Mouse (Mus musculus) kidney, adult 18-20 months (tissue): Measurements from ENCODE around the gene Gm49320.

Source experiments
- DNase-seq: peaks from one replicate; pipeline ENCODE4 v3.0.0; 2021

Gm49320 gene

DNA sequence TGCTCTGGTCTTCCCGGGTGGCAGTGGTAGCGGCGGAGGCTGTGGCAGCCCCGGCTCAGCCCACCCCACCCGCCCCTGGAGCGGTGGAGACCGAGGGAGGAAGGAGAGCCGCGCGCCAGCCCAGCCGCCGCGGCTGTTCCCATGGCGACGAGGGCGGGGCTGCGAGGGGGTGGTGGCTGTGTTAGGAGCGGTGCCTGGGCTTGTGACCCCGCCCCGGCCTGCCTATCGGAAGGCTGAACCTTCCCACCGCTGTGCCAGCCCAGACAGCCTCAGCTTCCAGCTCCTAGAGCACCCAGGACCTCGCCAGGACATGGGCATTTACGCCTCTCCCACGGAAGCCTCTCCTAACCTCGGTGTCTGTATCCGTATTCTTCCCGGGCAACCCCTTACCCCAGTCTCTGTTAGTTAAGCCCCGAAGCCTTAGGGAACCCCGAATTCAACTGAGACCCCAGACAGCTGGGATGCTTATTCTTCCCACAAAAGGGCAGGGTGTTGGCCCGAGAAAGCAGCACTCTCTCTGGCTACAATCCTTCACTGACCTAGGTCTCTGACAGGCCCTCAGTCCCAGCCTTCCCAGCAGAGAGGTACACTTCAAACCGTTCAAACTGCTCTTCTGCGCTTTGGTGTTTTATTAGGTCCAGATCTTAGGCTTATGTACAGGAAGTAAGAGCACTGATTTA is 20.6 kb downstream of the Gm49320 start, which contains the start of gene Ctxn1:
Gene Ctxn1, minus strand, starts transcription at position 150 of the 680 bp plus-strand sequence.
- DNase-seq: peak; percentile 96

DNA sequence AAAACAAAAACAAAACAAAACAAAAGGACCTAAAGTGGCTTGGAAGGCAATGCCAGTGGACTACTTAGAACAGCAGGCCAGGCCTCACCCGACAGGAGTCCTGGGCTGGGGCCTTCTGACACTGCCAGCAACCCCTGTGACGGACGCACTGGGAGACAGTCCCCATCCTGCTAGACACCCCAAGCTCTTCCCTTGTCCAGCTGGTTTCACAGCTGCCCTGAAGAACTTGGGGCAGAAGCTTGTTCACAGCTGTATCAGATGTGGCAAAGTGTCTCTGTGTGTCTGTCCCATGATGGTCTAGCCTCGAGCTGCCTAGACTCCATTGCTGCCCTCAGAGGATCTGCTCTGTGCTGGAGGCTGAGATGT is 21.1 kb downstream of the Gm49320 start:
- DNase-seq: no peak

DNA sequence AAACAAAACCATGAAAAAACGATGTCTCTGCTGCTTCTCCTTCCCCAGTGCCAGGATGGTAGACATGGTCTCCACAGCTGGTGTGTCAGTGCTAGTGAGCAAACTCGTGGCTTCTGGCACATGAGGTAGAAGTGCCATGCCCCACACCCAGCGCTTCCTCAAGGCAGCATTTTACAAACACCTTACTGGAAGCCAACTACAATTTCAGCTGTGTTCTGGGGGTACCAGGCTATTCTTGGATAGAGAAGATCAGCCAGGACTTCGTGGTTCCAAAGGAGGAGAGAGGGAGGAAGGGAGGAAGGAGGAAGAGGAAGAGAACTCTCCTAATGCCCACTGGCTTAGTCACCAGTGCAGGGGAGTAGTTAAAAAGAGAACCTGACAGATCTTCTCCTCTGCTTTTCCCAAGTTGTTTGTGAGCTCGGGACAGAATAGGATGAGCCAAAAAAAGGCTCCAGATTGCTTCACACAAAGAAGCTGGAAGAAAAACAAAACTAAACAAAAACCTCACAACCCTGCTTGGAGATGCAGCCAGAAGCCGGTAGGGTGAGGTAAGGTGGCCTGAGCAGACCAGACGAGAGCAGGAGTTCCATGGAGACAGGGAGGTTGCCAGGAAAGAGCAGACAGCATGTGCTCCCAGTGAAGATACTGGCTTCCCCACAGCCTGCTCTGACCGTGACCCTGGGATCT is 24.6 kb downstream of the Gm49320 start:
- DNase-seq: no peak

DNA sequence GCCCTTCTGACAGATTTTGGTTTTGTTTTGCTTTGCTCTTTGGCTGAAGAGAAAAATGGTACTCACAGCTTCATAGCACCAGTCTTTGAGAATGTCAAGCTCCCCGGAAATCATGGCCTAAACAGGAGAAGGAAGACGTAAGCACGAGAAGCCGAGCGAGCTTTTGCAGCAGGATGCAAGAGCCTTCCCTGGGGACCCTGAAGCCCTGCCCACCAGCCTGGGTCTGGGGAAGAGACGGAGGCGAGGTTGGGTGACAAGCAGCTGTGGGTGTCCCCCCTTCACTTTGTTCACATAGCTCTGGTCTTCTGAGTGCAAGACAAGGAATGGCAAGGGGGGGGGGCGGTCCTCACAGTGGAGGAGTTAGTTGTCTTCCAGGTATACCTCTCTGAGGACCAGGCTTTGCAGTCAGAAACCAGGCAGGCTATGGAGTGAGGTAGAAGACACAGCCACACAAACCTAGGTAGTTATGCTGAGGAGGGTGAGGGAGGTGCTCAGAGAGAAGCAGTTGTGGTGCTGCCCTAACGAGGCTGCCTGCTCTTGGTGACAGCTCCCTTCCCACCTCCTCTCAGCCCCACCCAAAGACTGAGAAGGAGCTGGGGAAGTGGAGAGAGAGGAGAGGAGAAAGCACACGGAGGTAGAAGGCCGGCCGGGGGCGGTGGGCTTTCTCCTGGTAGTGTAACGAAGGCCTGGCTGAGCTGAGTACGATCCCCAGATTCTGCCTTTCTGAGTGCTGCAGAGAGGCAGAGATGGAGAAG is 26.7 kb downstream of the Gm49320 start:
- no peak for DNase-seq

DNA sequence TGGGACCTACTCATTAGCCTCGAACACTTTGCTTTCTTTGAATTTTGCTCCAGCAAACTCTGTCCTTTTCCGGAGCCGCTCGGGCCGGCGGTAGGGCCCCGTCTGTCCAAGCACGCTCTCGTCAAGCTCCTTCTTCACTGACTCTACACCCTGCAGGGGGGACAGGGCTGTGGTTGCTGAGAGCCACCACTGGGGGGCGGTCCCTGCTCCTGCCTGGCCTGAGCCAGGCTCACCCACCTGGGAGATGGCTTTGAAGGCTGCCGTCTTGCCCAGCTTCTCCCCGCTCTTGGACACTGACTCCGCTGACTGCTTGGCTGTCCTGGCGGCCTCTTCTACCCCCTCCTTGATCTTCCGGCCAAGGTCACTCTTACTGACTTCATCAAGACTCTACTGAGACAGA is 29.0 kb downstream of the Gm49320 start:
- peak; percentile 38 for DNase-seq

DNA sequence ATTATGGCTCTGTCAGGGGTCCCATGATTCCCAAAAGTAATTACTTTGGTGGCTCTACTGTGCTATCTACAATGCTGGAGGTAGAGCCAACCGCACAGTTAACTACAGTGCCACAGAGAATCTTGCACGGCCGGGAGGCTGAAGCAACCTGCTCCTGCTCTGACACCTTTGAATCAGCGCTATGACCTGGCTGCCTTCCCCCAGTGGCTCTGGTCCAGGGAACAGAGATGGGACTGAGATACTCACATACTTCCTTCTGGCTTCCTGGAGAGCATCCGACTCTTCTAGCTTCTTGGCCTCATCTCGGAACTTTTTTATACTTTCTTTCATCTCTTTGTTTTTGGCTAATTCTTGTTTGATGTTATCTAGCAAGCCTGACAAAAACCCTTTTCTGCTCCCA is 30.9 kb downstream of the Gm49320 start:
- DNase-seq: no peak

DNA sequence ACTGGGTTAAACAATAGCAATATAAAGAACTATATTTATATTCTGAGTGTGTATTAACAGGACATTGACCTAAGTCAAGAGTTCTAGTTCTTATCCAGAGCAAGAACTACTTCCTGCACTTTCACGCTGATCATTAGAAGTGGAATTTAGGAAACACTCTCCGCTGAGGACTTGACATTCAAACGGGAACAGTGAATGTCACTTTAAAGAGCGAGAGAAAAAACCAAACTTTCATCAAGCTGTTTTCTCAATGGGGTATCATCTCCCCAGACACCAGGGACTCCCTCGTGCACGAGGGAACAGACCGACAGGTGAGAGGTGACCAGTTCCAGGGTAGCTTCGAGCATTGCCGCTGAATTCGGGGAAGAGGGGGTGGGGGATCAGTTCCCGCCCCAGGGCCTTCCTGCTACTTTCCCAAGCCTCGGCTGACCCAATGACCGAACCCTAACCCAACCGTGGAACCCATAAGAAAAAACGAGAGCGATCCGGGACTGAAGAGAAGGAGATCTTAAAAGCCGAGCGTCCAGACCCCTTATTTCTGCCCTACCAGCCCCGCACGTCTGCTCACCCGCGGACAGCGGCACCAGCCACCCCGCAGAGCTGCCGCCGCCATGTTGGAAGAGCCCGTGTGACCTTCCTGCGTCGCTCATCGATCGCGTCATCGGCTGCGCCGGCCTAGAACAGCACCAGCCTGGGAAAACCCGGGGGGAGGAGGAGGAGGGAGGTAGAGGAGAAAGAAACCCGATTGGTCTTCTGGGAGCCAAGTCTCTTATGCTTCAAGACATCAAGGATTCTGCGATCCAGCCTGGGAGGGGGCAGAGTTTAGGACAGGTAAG is 36.8 kb downstream of the Gm49320 start, which contains the start of gene Timm44:
Gene Timm44, minus strand, starts transcription at position 639 of the 836 bp plus-strand sequence.
- DNase-seq: peak; percentile 95

DNA sequence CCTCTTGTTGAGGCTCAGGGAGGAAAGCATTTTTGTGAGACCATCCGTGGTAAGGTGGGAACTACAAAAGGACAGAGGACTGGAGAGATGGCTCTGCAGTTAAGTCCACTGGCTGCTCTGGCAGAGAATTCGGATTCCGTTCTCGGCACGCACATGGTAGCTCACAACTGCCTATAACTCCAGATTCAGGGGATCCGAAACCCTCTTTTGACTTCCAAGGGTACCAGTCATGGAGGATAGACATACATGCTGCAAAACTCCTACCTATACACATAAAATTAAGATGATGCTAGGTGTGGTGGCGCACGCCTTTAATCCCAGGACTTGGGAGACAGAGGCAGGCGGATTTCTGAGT is 37.4 kb downstream of the Gm49320 start:
- no peak for DNase-seq

DNA sequence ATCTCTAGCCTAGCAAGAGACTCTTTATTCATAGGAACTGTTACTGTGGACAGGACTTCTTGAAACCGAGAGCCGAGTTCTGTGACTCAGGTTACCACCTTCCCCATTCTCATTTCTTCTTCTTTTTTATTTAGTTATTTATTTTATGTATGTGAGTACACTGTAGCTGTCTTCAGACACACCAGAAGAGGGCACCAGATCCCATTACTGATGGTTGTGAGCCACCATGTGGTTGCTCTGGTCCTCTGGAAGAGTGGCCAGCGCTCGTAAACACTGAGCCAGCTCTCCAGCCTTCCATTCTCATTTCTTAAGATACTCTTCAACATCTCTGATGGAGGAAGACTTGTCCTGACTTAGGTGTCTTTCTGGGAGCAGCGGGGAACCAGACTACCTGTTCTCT is 54.1 kb downstream of the Gm49320 start:
- no peak for DNase-seq

DNA sequence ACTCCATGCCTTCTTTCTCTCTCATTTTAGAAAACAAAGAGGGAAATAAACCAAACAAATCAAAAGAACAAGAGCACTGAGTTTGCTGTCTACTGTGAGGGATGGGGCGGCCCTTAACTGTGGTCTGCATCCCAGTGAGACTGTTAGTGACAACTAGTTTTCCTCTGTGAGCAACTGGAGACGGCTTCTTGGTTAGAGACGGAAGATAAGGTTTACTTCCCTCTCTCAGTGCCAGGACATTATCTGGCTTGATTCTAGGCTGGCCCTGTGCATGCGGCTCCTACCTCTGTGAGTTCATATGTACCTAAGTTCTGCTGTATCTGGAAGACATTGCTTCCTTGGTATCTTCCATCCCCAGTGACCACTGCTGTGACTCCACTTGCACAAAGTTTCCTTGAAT is 59.2 kb downstream of the Gm49320 start:
- no peak for DNase-seq
